ENCODE assay signal across 8 mouse cellular contexts in the genomic region with DNA sequence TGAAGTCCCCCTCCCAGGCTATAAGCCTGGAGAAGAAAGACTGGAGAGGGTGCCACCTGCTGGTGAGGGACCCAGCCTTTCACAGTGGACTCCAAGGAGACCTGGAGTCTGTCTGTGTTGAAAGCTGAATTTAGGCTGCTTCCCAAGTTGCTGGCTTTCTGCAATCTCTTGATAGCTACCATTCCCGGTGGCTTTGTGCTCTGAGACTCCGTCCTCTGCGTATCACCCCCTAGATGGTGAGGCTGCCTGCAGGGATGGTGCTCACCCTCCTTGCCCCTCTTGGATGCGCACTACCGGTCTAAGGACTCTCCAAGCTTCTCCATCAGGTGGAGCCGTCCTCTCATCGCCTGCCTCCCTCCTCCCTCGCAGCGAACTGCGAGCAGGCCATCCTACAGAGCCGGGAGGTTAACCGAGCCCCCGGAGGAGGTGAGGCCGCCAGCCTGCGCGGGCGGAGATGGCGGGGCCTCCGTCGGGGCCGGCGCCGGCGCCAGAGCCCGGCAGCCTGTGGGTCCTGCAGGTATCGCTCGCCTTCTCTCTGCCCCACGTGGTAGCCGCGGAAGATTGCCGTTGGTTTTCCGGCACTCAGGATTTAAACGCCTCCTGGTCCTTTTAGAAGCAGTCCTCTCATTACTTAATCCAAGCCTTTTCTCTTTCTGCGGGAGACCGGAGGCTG. TPM values are rescaled to one million over a fixed set of nuclear protein-coding genes. Genes with fewer than 3 reads are reported as not detected.
DNase-seq lines count a peak whose midpoint lies in the region; ATAC-seq and TF ChIP-seq lines count a peak whose summit lies in the region.

Gene Kirrel3, plus strand, starts transcription at position 136 of the 673 bp plus-strand sequence.

- no peak within 1 kb of the TSS for H3K27ac ChIP-seq in ES-Bruce4 (ENCODE audit: insufficient read depth, low read length)
- H3K27ac ChIP-seq in forebrain, embryonic 14.5 days (ENCODE audit: low read depth, low read length): 0 out of 2 replicates have a peak within 1 kb of the TSS, but pooled peaks have one; percentile 6
- H3K27ac ChIP-seq in layer of hippocampus, adult 2 months: peak within 1 kb of the TSS; percentile 96
- no peak within 1 kb of the TSS for H3K27ac ChIP-seq in liver, postnatal 0 days (ENCODE audit: low read depth)
- peak within 1 kb of the TSS; percentile 28 for H3K27ac ChIP-seq in olfactory bulb, adult 2 months (ENCODE audit: insufficient read depth, low read depth, low read length)

- H3K27me3 ChIP-seq in ES-Bruce4 (ENCODE audit: control insufficient read depth, insufficient read depth, low read length, poor library complexity, severe bottlenecking): peaks cover 11% of the 10 kb centered on the region; the same call in 1 of the 2 replicates
- peaks cover 15% of the 10 kb centered on the region; the same call in 1 of the 2 replicates for H3K27me3 ChIP-seq in forebrain, embryonic 14.5 days (replicated peaks; ENCODE audit: control insufficient read depth, insufficient read depth, low read length)
- peaks cover 63% of the 10 kb centered on the region for H3K27me3 ChIP-seq in liver, postnatal 0 days (ENCODE audit: insufficient read depth, low read length)

- intact Hi-C loops in heart, postnatal 36 days (cut with DNase I): loop anchor here (5.0 kb wide), 3 partner anchors 99 to 1224 kb away; no protein-coding TSS in a partner anchor

- no peak for TF ChIP-seq POLR2A in ES-Bruce4 (IDR thresholded peaks at IDR 0.05; ENCODE audit: insufficient read depth, low read length)
- peak; percentile 43; the same call in 1 of the 2 replicates for TF ChIP-seq POLR2A in olfactory bulb, adult 2 months (IDR thresholded peaks at IDR 0.05; ENCODE audit: insufficient read depth, low read depth, low read length)

- H3K9ac ChIP-seq in ES-Bruce4 (ENCODE audit: low read depth, poor library complexity, severe bottlenecking): peak within 1 kb of the TSS; percentile 26
- peak within 1 kb of the TSS; percentile 72 for H3K9ac ChIP-seq in forebrain, embryonic 14.5 days (ENCODE audit: low read length)
- H3K9ac ChIP-seq in liver, postnatal 0 days (replicated peaks): no peak within 1 kb of the TSS

- peak within 1 kb of the TSS; percentile 72 for H3K4me2 ChIP-seq in forebrain, embryonic 14.5 days (ENCODE audit: low read length)
- H3K4me2 ChIP-seq in liver, postnatal 0 days (ENCODE audit: low read depth, low read length): no peak within 1 kb of the TSS

- TF ChIP-seq CTCF in ES-Bruce4 (IDR thresholded peaks at IDR 0.05; ENCODE audit: low read depth, low read length): peak; percentile 40
- peak; percentile 89 for TF ChIP-seq CTCF in layer of hippocampus, adult 2 months (conservative IDR thresholded peaks at IDR 0.05)
- TF ChIP-seq CTCF in liver, postnatal 0 days (IDR thresholded peaks at IDR 0.05; ENCODE audit: low read depth): peak; percentile 48
- peak; percentile 58 for TF ChIP-seq CTCF in olfactory bulb, adult 2 months (IDR thresholded peaks at IDR 0.05; ENCODE audit: insufficient read depth, low read depth, low read length)

- no peaks in the 10 kb centered on the region for H3K4me1 ChIP-seq in ES-Bruce4 (ENCODE audit: control insufficient read depth, insufficient read depth, low read length)
- H3K4me1 ChIP-seq in forebrain, embryonic 14.5 days (ENCODE audit: control insufficient read depth, insufficient read depth, low read length): peaks cover 4% of the 10 kb centered on the region
- no peaks in the 10 kb centered on the region; the same call in 1 of the 2 replicates for H3K4me1 ChIP-seq in liver, postnatal 0 days (ENCODE audit: insufficient read depth)
- H3K4me1 ChIP-seq in olfactory bulb, adult 2 months (ENCODE audit: control insufficient read depth, insufficient read depth, low read length): peaks cover 14% of the 10 kb centered on the region; the same call in 1 of the 2 replicates

- peak; percentile 78 for DNase-seq in cerebellum, adult 11-12 months
- DNase-seq in forebrain, embryonic 14.5 days (ENCODE audit: low spot score): peak; percentile 85
- peak; percentile 51 to 52 for DNase-seq in heart, postnatal 36 days
- peak; percentile 72 to 75 for DNase-seq in layer of hippocampus, adult 2 months (ENCODE audit: low spot score in 2 of 2)
- DNase-seq in liver, postnatal 0 days: peak; percentile 20

- TF ChIP-seq EP300 in ES-Bruce4 (IDR thresholded peaks at IDR 0.05; ENCODE audit: insufficient read depth, low read depth, low read length): no peak
- TF ChIP-seq EP300 in liver, postnatal 0 days (IDR thresholded peaks at IDR 0.05; ENCODE audit: low read depth): no peak

- no peaks in the 10 kb centered on the region for H3K9me3 ChIP-seq in ES-Bruce4 (replicated peaks; ENCODE audit: control insufficient read depth, insufficient read depth, low read length, poor library complexity, severe bottlenecking)
- H3K9me3 ChIP-seq in forebrain, embryonic 14.5 days (replicated peaks; ENCODE audit: control insufficient read depth, low read length): no peaks in the 10 kb centered on the region
- H3K9me3 ChIP-seq in liver, postnatal 0 days (ENCODE audit: low read length): no peaks in the 10 kb centered on the region

- 0% methylated on average over 35 of the region's 35 CpGs for WGBS in forebrain, embryonic 14.5 days
- WGBS in liver, postnatal 0 days (ENCODE audit: insufficient replicate concordance): 2% methylated on average over 35 of the region's 35 CpGs
- under 1% methylated on average over 35 of the region's 35 CpGs for WGBS in olfactory bulb, adult 2 months

- no peaks in the 10 kb centered on the region for H3K36me3 ChIP-seq in ES-Bruce4 (ENCODE audit: control insufficient read depth, insufficient read depth, low read length, poor library complexity, severe bottlenecking)
- H3K36me3 ChIP-seq in forebrain, embryonic 14.5 days (ENCODE audit: control insufficient read depth, insufficient read depth, low read length): no peaks in the 10 kb centered on the region
- H3K36me3 ChIP-seq in liver, postnatal 0 days (replicated peaks; ENCODE audit: insufficient read depth, low read length): no peaks in the 10 kb centered on the region

- peak; percentile 64 for ATAC-seq in forebrain, embryonic 14.5 days
- ATAC-seq in liver, postnatal 0 days: no peak
- no peak for ATAC-seq in erythroblast, adult 5-6 weeks (replicated peaks; ENCODE audit: low FRiP score, poor library complexity, severe bottlenecking)

- peak within 1 kb of the TSS; percentile 52 for H3K4me3 ChIP-seq in ES-Bruce4 (ENCODE audit: low read depth, low read length)
- peak within 1 kb of the TSS; percentile 45 for H3K4me3 ChIP-seq in forebrain, embryonic 14.5 days (ENCODE audit: low read depth, low read length)
- H3K4me3 ChIP-seq in layer of hippocampus, adult 2 months: peak within 1 kb of the TSS; percentile 62
- H3K4me3 ChIP-seq in liver, postnatal 0 days (ENCODE audit: low read depth, low read length): no peak within 1 kb of the TSS
- H3K4me3 ChIP-seq in olfactory bulb, adult 2 months (ENCODE audit: insufficient read depth, low read depth, low read length): peak within 1 kb of the TSS; percentile 52

RNA-seq across cellular contexts. Expression of gene Kirrel3, which starts in this region (rescaled TPM):
- 0.52 TPM in 1 of 2 replicates, not detected in the other for polyA plus RNA-seq in ES-Bruce4 (2011; ENCODE audit: insufficient read depth, insufficient read length, low read depth, missing spikeins)
- 31.0 and 43.8 TPM in 2 replicates for polyA plus RNA-seq in forebrain, embryonic 14.5 days (2014; fragmentation: Nextera tagmentation; extraction: Ambion mirVana)
- under 1 TPM; 0.53 to 0.60 TPM for total RNA-seq in heart, postnatal 36 days (2021)
- total RNA-seq in layer of hippocampus, adult 2 months (2021): 10 to 100 TPM; 55.6 to 57.5 TPM
- 0.07 TPM in 1 of 2 replicates, not detected in the other for polyA plus RNA-seq in liver, postnatal 0 days (2015; fragmentation: Nextera tagmentation; extraction: Ambion mirVana)
- not detected in 2 replicates for polyA plus RNA-seq in olfactory bulb, adult 2 months (2012; ENCODE audit: insufficient read depth, insufficient read length, low replicate concordance, missing spikeins)
- total RNA-seq in erythroblast, adult 5-6 weeks (2015; ENCODE audit: low replicate concordance): not detected in 2 replicates
- not detected in 2 replicates for total RNA-seq in erythroblast, adult 5-6 weeks (2017; ENCODE audit: low replicate concordance)

Comparison
In these comparisons a context has a peak if more than half of its experiments do, and no peak if none do; other contexts are left out.
1. RNA of gene Kirrel3 (total RNA-seq): 55.6 to 57.5 TPM in layer of hippocampus, adult 2 months; 0.53 to 0.60 TPM in heart, postnatal 36 days and not detected in erythroblast, adult 5-6 weeks; every median in the first group is over 10 times any median in the second.
2. RNA of gene Kirrel3 (polyA plus RNA-seq): 31.0 to 43.8 TPM in forebrain, embryonic 14.5 days; 0.52 TPM in ES-Bruce4, 0.07 TPM in liver, postnatal 0 days and not detected in olfactory bulb, adult 2 months; every median in the first group is over 10 times any median in the second.
3. Peak in DNase-seq in heart, postnatal 36 days; RNA of the gene not detected or under 1 TPM.
4. Peak in DNase-seq in liver, postnatal 0 days; RNA of the gene not detected or under 1 TPM.
5. H3K27ac ChIP-seq: peak in forebrain, embryonic 14.5 days (single experiment), layer of hippocampus, adult 2 months (single experiment) and olfactory bulb, adult 2 months (single experiment); none in ES-Bruce4 (single experiment) and liver, postnatal 0 days (single experiment).
6. DNase-seq: peak in every context shown above with its lines; median percentile 85 in forebrain, embryonic 14.5 days; 78 in cerebellum, adult 11-12 months; 74 in layer of hippocampus, adult 2 months; 52 in heart, postnatal 36 days; 20 in liver, postnatal 0 days.
7. Peak in every context shown above with its lines, with median percentiles within 50 percentile points of each other: CTCF ChIP-seq.